Mouse (Mus musculus) lung, postnatal 10 days (tissue): Measurements from ENCODE around the gene 7420426K07Rik.

Experiments used
- DNase-seq: peaks from one replicate; pipeline ENCODE4 v3.0.0; 2021

Gene 7420426K07Rik

GRCm38 (mm10) chr9:98902819-98903218 lies at the start of gene 7420426K07Rik:
Gene 7420426K07Rik, plus strand, starts transcription at chr9:98903119.
- DNase-seq, result no peak

GRCm38 (mm10) chr9:98856210-98856609 lies 46.7 kb upstream of the 7420426K07Rik start, which contains the start of gene Prr23a2:
Gene Prr23a2, plus strand, starts transcription at chr9:98856494.
- DNase-seq, result no peak

GRCm38 (mm10) chr9:98863463-98863862 lies 39.5 kb upstream of the 7420426K07Rik start:
- no peak for DNase-seq

- no peak for DNase-seq
These were observed 38.3 kb upstream of the 7420426K07Rik start, which contains the start of gene Prr23a3 for GRCm38 (mm10) chr9:98864571-98864970. Gene Prr23a3, plus strand, starts transcription at chr9:98864767.

- no peak for DNase-seq
These were observed 1.4 kb upstream of the 7420426K07Rik start for GRCm38 (mm10) chr9:98901486-98901885.

GRCm38 (mm10) chr9:98920629-98921523 lies 18.0 kb downstream of the 7420426K07Rik start:
- no peak for DNase-seq

- DNase-seq, result no peak
These were observed 20.2 kb downstream of the 7420426K07Rik start for GRCm38 (mm10) chr9:98923119-98923518.

GRCm38 (mm10) chr9:98924183-98924582 lies 21.3 kb downstream of the 7420426K07Rik start:
- DNase-seq, result no peak

GRCm38 (mm10) chr9:98929496-98929895 lies 26.6 kb downstream of the 7420426K07Rik start:
- no peak for DNase-seq

- no peak for DNase-seq
These were observed 30.0 kb downstream of the 7420426K07Rik start for GRCm38 (mm10) chr9:98932931-98933330.

- no peak for DNase-seq
These were observed 32.4 kb downstream of the 7420426K07Rik start for GRCm38 (mm10) chr9:98935190-98935909.

- no peak for DNase-seq
These were observed 36.4 kb downstream of the 7420426K07Rik start for GRCm38 (mm10) chr9:98939290-98939689.

- no peak for DNase-seq
These were observed 49.5 kb downstream of the 7420426K07Rik start for GRCm38 (mm10) chr9:98952171-98953050.

- no peak for DNase-seq
These were observed 50.4 kb downstream of the 7420426K07Rik start for GRCm38 (mm10) chr9:98953291-98953690.

- no peak for DNase-seq
These were observed 50.9 kb downstream of the 7420426K07Rik start for GRCm38 (mm10) chr9:98953830-98954229.
